Mouse (Mus musculus) lung, postnatal 0 days (tissue): ENCODE data around the gene Glb1.

ENCODE experiments used
- CTCF ChIP-seq: IDR thresholded peaks from 2 replicates; pipeline ENCODE4 v1.5.1; 2016; ENCODE audit warnings: antibody characterized with exemption, mild to moderate bottlenecking
- EP300 ChIP-seq: IDR thresholded peaks from 2 replicates; pipeline ENCODE4 v1.6.1; 2016; ENCODE audit warnings: antibody characterized with exemption, mild to moderate bottlenecking, control low read depth

DNA sequence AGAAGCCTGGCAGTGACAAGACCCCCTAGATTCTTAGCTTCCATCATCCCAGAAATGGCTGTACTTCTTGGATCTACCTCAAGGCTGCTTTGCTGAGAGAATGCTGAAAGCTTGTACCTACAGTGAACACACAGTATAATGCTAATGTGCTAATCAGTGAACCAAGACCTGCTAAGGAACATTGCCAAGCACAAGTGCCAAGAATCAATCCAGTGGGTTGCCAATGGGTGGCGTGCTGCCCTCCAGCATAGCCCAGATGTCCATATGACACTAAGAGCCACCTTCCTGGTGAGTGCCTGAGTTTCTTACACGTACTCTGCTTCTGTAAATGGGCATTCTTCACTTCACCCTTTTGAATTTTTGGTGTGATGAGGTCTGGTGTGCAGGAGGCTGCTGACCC is 6.8 kb downstream of the Glb1 start:
- TF ChIP-seq CTCF (no peak), EP300 (no peak)
